Mouse (Mus musculus) left cerebral cortex, adult 18-20 months (tissue): Measurements from ENCODE around the gene Tmem127. TPM values are rescaled to one million over a fixed set of nuclear protein-coding genes. Genes with fewer than 3 reads are reported as not detected.
"Not testable (repeated sequence)": the region's sequence is repeated elsewhere in the genome, so short reads cannot be mapped to it uniquely, and the experiment has no call there.

Experiments
- DNase-seq, 2 experiments: peaks; one replicate each; pipeline ENCODE4 v3.0.0; 2021 to 2022; ENCODE audit warnings: low spot score in 2 of 2, mixed read lengths in 1 of 2
- long read RNA-seq, 2 experiments: library from polyadenylated mRNA; stranded (forward); transcript quantifications; one replicate each; pipeline ENCODE4 v2.0.0; 2021
- total RNA-seq, 2 experiments: library from RNA; stranded (reverse); gene quantifications; 2 replicates each; pipeline ENCODE4 v1.2.3; 2021

Tmem127 gene
- 10 to 100 TPM; 78.9 to 88.5 TPM for total RNA-seq
- long read RNA-seq, experiment 1, full-length matches to known transcripts = 24 of 62 reads
- long read RNA-seq, experiment 1, partial matches to known transcripts = 8 of 62 reads
- long read RNA-seq, experiment 1, other reads (novel, unspliced or antisense) = 30 of 62 reads
- long read RNA-seq, experiment 2, full-length matches to known transcripts = 8 of 35 reads
- long read RNA-seq, experiment 2, partial matches to known transcripts = 3 of 35 reads
- long read RNA-seq, experiment 2, other reads (novel, unspliced or antisense) = 24 of 35 reads

DNA sequence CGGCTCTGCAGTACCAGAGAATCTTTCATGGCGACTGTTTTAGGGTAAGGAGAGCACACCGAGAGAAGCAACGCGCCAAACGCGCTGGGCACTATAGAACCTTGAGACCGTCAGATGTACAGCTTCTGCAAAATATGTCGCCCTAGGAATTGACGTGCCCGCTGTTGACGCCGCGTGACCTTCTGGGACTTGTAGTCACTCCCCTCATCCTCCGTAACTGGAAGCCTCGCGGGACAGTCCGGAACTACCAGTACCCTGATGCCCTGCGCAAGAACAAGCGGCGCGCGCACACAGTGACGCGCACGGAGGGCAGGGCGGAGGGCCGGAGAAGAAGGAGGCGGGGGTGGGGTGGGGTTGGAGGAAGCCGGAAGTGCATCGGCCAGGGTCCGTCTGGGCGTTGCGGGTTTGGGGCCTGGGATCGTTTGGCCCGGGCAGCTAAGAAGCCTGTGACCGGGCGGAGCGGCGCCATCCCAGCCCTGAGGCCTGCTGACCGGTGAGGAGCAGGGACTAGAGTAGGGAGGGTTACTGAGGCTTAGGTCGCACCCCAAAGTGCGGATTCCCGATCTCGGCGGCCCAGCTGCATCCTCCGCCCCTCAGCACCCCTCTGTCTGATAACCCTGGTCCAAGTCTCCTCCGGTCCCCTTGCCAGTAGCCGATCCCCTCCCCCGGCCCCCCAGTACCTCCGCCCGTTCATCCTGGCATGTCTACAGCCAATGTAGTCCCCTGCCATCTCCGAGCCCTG lies at the start of gene Tmem127, which contains the start of gene Ciao1:
Tmem127 (plus strand) TSS at position 317 of the 742 bp plus-strand sequence.
Ciao1 (minus strand) TSS at position 225 of the 742 bp plus-strand sequence.
- DNase-seq = peak; percentile 98 to 99

DNA sequence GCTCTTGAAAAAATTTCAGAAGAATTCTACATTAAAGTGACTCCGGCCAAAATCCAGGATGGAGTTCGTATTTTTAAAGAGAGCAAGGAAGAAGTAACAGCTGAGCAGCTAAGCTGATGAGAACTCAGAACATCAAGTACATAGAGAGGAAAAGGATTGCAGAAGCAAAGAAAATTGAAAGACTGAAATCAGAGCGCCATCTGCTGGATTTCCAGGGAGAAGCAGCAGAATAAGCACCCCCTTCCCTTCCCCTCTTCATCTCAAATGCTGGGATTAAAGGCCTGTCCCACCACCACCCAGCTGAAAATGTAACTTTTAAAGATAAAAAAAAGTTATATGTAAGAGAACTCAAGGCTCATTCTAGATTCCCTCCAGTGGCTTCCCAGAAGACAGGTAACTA lies 42.8 kb upstream of the Tmem127 start:
- DNase-seq = peak; percentile 58 to 65

GRCm38 (mm10) chr2:127205936-127206335 lies 41.8 kb upstream of the Tmem127 start:
- DNase-seq = not testable (repeated sequence)

DNA sequence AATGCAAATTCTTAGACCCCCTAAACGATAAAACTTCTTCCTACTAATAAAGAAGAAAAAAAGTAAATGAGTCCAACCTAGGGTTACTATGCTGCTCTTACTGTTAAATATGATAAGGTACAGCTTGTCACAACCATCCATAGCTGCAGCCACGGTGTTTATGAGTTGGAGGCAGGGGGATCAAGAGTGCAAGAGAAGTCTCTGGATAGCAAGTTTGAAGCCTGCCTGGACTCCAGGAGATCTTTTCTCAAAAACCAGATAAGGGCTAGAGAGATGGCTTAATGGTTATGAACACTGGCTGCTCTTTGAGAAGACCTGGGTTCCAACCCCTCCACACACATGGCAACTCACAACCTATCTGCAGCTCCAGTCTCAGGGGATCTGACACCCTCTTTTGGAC lies 40.8 kb upstream of the Tmem127 start:
- DNase-seq = no peak

DNA sequence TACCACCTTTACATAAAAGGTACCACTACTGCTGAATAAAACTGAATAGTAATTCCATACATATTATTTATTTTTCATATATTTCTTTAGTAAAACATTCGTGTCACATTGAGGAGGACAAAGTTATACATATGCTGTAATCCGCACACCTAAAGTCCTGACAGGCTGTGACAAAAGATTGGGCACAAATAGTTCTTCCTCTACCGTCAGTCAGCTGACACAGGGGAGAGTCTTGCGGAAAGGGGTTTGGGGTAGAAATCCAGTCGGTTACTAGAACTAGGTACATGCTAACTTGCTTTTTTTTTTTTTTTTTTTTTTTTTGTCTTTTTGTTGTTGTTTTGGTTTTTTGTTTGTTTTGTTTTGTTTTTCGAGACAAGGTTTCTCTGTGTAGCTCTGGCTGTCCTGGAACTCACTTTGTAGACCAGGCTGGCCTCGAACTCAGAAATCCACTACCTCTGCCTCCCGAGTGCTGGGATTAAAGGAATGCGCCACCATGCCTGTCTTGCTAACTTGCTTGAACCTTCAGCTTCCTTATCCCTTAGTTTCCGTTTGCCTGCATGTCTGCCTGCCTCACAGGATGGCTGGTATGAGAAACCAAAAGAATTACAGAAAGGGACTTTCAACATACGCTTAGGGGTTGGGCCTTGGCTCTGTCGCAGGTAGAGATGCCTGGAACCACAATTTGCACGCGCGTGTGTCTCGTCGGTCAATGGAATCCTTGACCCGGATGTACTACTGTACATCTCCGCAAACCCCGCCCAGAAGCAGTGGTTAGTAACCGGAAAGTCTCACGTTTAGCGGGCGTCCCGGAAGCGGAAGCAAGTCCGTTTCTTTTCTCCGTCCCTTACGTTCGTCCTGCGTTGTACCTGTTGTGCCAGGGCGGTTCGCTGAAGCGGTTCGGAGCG lies 39.9 kb upstream of the Tmem127 start, which contains the start of the genes 1810024B03Rik and Snrnp200:
1810024B03Rik (minus strand) TSS at position 734 of the 905 bp plus-strand sequence.
Snrnp200 (plus strand) TSS at position 840 of the 905 bp plus-strand sequence.
- peak; percentile 91 to 95 for DNase-seq

DNA sequence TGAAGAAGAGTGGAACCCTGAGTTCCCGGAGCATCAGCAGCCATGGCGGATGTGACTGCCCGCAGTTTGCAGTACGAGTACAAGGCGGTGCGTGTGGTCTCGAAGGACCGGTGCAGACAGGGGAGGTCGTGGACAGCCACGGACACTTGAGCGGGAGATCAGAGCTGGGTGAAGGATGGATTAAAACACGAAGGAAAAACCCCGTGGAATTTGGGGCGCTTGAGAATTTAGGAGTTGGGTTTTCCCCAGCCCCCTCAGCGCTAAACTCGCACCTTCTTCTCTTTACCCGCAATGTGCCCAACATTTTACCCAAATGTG lies 39.3 kb upstream of the Tmem127 start:
- DNase-seq = no peak

DNA sequence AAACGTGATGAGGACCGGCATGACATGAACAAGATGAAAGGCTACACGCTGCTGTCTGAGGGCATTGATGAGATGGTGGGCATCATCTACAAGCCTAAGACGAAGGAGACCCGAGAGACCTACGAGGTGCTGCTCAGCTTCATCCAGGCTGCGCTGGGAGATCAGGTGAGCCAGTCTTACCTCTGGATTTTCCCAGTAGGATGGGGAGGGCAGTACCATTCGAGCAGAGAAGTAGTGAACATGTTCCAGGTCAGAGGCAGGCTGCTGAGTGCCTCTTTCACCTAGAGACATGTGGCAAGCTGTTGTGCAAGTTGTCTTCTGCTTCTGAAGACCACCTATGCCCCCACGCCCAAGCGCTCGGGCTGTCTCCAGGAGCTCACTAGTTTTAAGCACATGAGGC lies 37.0 kb upstream of the Tmem127 start:
- DNase-seq = no peak

DNA sequence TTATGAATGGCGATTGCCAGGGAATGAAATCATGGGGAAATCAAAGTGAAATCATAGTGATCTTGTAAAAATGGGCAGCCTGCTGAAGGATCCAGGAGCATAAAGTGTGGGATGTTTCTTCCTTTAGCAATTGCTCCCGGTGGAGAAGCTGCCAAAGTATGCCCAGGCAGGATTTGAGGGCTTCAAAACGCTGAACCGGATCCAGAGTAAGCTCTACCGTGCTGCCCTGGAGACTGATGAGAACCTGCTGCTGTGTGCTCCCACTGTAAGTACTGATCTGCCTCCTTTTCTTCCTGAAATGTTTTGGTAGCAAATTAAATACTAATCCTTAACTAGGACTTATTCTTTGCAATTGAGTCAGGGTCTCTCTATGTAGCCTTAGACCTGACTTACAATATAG lies 30.0 kb upstream of the Tmem127 start:
- DNase-seq = no peak

- no peak for DNase-seq
These were observed 22.4 kb upstream of the Tmem127 start for GRCm38 (mm10) chr2:127225261-127225660.

GRCm38 (mm10) chr2:127237897-127238610 lies 9.7 kb upstream of the Tmem127 start:
- DNase-seq = no peak

GRCm38 (mm10) chr2:127240065-127240464 lies 7.6 kb upstream of the Tmem127 start:
- DNase-seq = no peak

- DNase-seq = peak; percentile 26 to 37
These were observed 761 bp downstream of the Tmem127 start for GRCm38 (mm10) chr2:127248334-127249004.

- no peak for DNase-seq
These were observed 2.7 kb downstream of the Tmem127 start for GRCm38 (mm10) chr2:127250291-127251008.

DNA sequence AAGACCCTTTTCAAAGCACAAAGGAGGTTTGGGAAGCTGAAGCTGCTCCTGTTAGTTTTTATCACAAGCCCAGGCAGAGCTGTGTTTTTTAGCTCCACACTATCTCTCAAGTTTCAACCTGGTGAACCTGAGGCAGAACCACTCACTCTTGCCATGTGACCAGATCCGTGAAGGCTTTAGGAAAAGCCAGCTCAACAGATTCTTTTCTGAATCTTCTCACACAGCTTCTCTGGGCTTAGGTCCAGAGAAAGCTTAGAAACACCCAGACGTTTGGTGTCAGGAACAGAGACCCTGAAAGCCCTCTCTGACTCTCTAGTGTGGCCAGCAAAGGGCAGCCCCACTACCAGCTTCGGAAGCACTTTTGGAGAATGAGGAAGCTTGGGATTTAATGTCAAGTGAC lies 3.7 kb downstream of the Tmem127 start:
- no peak for DNase-seq

GRCm38 (mm10) chr2:127251880-127252527 lies 4.3 kb downstream of the Tmem127 start:
- no peak for DNase-seq

DNA sequence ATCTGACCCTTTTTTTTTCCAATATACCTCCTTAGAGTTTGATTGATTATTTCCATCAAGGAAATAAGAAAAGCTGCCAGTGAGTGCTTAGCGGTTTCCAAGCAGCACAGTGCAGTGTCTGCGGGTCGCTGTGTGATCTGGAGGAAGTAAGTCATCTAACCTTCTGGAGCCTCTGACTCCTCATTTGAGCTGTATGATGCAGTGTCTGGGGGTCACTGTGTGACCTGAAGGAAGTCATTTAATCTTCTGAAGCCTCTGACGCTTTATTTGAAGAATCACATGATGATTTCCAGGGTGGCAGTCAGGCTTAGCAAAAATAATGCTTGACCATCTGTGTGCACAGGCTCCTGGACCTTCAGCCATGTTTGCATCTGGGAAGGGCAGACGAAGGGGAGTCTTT lies 5.1 kb downstream of the Tmem127 start:
- DNase-seq = no peak

DNA sequence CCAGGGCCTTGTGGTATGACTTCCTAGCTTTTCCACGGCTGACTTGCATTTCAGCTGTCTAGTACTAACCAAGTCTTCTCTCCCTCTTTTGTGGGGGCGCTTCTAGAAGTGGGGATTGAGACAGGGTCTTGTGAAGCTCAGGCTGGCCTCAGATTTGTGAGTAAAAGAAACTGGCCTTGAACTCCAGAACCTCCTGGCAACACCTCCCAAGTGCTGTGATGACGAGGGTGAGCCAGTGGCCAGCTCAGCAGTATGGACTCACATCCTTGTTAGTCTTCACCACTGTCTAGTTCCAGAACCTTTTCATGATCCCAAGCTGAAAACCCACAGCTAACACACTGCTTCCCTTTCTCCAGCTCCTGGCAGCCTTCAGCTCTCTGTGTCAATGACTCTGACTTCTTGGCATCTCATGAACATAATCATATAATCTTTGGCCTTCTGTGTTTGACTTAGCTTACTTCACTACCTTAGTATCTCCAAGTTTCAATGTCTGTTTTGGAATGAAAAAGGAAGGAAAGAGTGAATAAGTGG lies 7.0 kb downstream of the Tmem127 start:
- DNase-seq = no peak

GRCm38 (mm10) chr2:127255294-127255693 lies 7.6 kb downstream of the Tmem127 start:
- no peak for DNase-seq

GRCm38 (mm10) chr2:127259340-127259739 lies 11.6 kb downstream of the Tmem127 start:
- no peak for DNase-seq
